Mouse (Mus musculus) hindbrain, embryonic 12.5 days (tissue): ENCODE data around the gene Eppin. TPM values are rescaled to one million over a fixed set of nuclear protein-coding genes. Genes with fewer than 3 reads are reported as not detected.
"Not testable (repeated sequence)": the region's sequence is repeated elsewhere in the genome, so short reads cannot be mapped to it uniquely, and the experiment has no call there.

Experiments used
- ATAC-seq: fragments of 200-750 bp; cut with Nextera tagmentation; 2 replicates; pipeline ENCODE4 v1.8.0; 2017; ENCODE audit warnings: moderate TSS enrichment; ENCODE audit not compliant: low FRiP score
- H3K27ac ChIP-seq: fragments of 300-500 bp; sonication (generic); 2 replicates; pipeline ENCODE4 v1.5.1; 2016; ENCODE audit warnings: mild to moderate bottlenecking
- H3K27me3 ChIP-seq: fragments of 300-500 bp; sonication (generic); 2 replicates; pipeline ENCODE4 v1.6.1; 2016; ENCODE audit warnings: mild to moderate bottlenecking
- H3K36me3 ChIP-seq: fragments of 300-500 bp; sonication (generic); 2 replicates; pipeline ENCODE4 v1.6.1; 2016; ENCODE audit warnings: mild to moderate bottlenecking
- H3K4me1 ChIP-seq: fragments of 300-500 bp; sonication (generic); 2 replicates; pipeline ENCODE4 v1.6.1; 2016
- H3K4me2 ChIP-seq: fragments of 300-500 bp; sonication (generic); replicated peaks from 2 replicates; pipeline ENCODE4 v1.6.1; 2016; ENCODE audit warnings: mild to moderate bottlenecking
- H3K4me3 ChIP-seq: fragments of 300-500 bp; sonication (generic); 2 replicates; pipeline ENCODE4 v1.5.1; 2016; ENCODE audit warnings: mild to moderate bottlenecking
- H3K9ac ChIP-seq: fragments of 300-500 bp; sonication (generic); 2 replicates; pipeline ENCODE4 v1.6.1; 2016; ENCODE audit warnings: mild to moderate bottlenecking, moderate library complexity
- H3K9me3 ChIP-seq: fragments of 300-500 bp; sonication (generic); replicated peaks from 2 replicates; pipeline ENCODE4 v1.6.1; 2016; ENCODE audit warnings: mild to moderate bottlenecking
- WGBS: fragments of 180-500 bp; shearing (Covaris S2); methylation state at CpG from one replicate; pipeline ENCODE4 v1.1.7; 2016; 5-methylcytosine and 5-hydroxymethylcytosine counted together
- polyA plus RNA-seq: library from polyadenylated mRNA; unstranded; fragments of >200 nt; fragmentation: Nextera tagmentation; extraction: Ambion mirVana; gene quantifications from 2 replicates; pipeline ENCODE4 v1.2.1, GENCODE M21; 2016

Gene Eppin
- not detected in 2 replicates for polyA plus RNA-seq

DNA sequence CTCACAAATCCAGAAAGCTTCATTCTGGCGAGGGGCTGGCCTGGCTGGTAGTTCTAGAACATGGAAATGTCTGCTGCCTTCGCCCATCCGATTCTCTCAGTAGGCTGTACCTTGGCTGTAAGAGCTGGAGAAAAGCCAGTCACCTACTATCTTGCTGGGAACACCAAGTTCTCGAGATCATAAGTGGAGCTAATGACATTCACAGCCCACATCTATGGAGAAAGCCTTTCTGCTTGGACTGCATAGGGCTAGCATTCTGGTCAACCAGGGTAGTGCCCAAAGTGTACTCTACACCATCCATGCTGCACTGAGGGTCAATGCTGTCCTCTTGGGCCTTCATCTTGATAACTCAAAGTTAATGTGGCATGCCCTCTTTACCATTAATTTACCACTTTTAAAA is at the start of gene Eppin:
TSS of gene Eppin (minus strand) at position 101 of the 400 bp plus-strand sequence.
- no peaks in the 10 kb centered on the region for H3K4me1 ChIP-seq

GRCm38 (mm10) chr2:164641881-164642673 is 48.7 kb upstream of the Eppin start:
- Histone ChIP-seq H3K27me3 (no peaks in the 10 kb centered on the region), H3K27ac (no peak overlapping the region), H3K9me3 (no peaks in the 10 kb centered on the region), H3K4me1 (no peaks in the 10 kb centered on the region), H3K4me2 (no peak overlapping the region), H3K36me3 (no peaks in the 10 kb centered on the region), H3K4me3 (no peak overlapping the region), H3K9ac (no peak overlapping the region)
- ATAC-seq = no peak
- WGBS = 83% methylated on average over 13 of the region's 13 CpGs

More for the DNA sequence above, at the start of gene Eppin:
- H3K9me3 ChIP-seq = no peaks in the 10 kb centered on the region
- no peaks in the 10 kb centered on the region for H3K27me3 ChIP-seq
- WGBS = 85% methylated on average over 4 of the region's 4 CpGs
- H3K4me3 ChIP-seq = no peak within 1 kb of the TSS
- no peak within 1 kb of the TSS for H3K9ac ChIP-seq
- no peaks in the 10 kb centered on the region for H3K36me3 ChIP-seq
- no peak within 1 kb of the TSS for H3K27ac ChIP-seq
- no peak for ATAC-seq
- H3K4me2 ChIP-seq = no peak within 1 kb of the TSS

GRCm38 (mm10) chr2:164641129-164641528 is 47.7 kb upstream of the Eppin start:
- Histone ChIP-seq H3K27ac (no peak overlapping the region), H3K4me3 (no peak overlapping the region), H3K9ac (no peak overlapping the region), H3K36me3 (no peaks in the 10 kb centered on the region), H3K27me3 (no peaks in the 10 kb centered on the region), H3K4me2 (no peak overlapping the region), H3K9me3 (no peaks in the 10 kb centered on the region), H3K4me1 (no peaks in the 10 kb centered on the region)
- ATAC-seq = no peak
- 72% methylated on average over 7 of the region's 7 CpGs for WGBS

- Histone ChIP-seq H3K9ac (no peak within 1 kb of the TSS), H3K27ac (no peak within 1 kb of the TSS), H3K4me3 (no peak within 1 kb of the TSS), H3K4me2 (no peak within 1 kb of the TSS), H3K27me3 (no peaks in the 10 kb centered on the region), H3K4me1 (no peaks in the 10 kb centered on the region), H3K36me3 (no peaks in the 10 kb centered on the region), H3K9me3 (no peaks in the 10 kb centered on the region)
- no peak for ATAC-seq
- WGBS = 91% methylated on average over 3 of the region's 3 CpGs
Observed at GRCm38 (mm10) chr2:164638696-164639095, 45.3 kb upstream of the Eppin start, which contains the start of gene Wfdc16. Wfdc16 (minus strand) TSS chr2:164638796.

DNA sequence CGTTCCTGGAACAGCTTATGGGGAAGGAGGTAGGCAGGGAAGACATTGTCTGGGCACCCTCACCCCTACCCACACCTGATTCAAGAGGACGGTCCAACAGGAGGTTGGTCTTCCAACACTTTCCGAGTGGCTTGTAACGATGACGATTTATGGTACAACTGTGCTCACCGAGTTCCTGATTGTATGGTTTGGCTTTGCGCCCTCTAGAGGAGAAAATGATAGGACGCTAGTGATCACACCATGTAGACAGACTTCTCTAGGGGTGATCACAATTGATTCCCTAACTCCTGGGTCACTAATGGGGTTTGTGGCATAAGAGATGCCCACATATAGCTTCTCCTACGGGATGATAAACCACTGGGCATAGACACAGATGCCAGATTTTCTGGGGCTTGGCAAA is 41.9 kb upstream of the Eppin start:
- no peaks in the 10 kb centered on the region for H3K36me3 ChIP-seq
- no peak overlapping the region for H3K27ac ChIP-seq
- no peaks in the 10 kb centered on the region for H3K4me1 ChIP-seq
- H3K9ac ChIP-seq = no peak overlapping the region
- no peak overlapping the region for H3K4me3 ChIP-seq
- no peak overlapping the region for H3K4me2 ChIP-seq
- WGBS = 77% methylated on average over 9 of the region's 9 CpGs
- H3K9me3 ChIP-seq = no peaks in the 10 kb centered on the region
- no peaks in the 10 kb centered on the region for H3K27me3 ChIP-seq
- no peak for ATAC-seq

- H3K9ac ChIP-seq = no peak overlapping the region
Observed at GRCm38 (mm10) chr2:164621775-164622174, 28.4 kb upstream of the Eppin start.

DNA sequence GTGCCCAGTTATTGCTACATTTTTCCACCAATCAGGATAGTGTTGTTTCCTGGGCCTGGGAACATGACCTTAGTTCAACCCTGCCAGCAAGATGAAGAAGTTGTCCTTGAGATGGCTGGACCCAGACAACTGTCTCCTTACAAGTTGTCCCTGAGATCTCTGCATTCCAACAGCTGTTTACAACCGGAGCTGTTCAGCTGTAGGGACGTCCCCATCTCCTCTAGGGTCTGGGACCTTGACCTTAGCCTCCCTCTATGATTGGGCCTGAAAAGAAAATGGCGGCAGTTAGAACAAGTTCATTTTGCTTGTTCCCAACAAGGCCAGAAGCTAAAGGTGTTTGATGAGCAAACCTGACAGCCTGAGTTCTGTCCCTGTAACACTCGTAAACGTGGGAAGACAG is 25.7 kb upstream of the Eppin start:
- H3K27ac ChIP-seq = no peak overlapping the region
- H3K4me2 ChIP-seq = no peak overlapping the region
- H3K36me3 ChIP-seq = no peaks in the 10 kb centered on the region
- H3K4me1 ChIP-seq = no peaks in the 10 kb centered on the region
- no peak overlapping the region for H3K4me3 ChIP-seq
- no peak for ATAC-seq
- no peaks in the 10 kb centered on the region for H3K27me3 ChIP-seq
- 87% methylated on average over 5 of the region's 5 CpGs for WGBS
- no peak overlapping the region for H3K9ac ChIP-seq
- no peaks in the 10 kb centered on the region for H3K9me3 ChIP-seq

More at GRCm38 (mm10) chr2:164621775-164622174, 28.4 kb upstream of the Eppin start:
- ATAC-seq = no peak
- no peak overlapping the region for H3K4me2 ChIP-seq
- H3K4me1 ChIP-seq = no peaks in the 10 kb centered on the region
- H3K9me3 ChIP-seq = no peaks in the 10 kb centered on the region
- H3K4me3 ChIP-seq = no peak overlapping the region
- H3K27me3 ChIP-seq = no peaks in the 10 kb centered on the region
- no peaks in the 10 kb centered on the region for H3K36me3 ChIP-seq
- WGBS = 89% methylated on average over 4 of the region's 4 CpGs
- no peak overlapping the region for H3K27ac ChIP-seq

DNA sequence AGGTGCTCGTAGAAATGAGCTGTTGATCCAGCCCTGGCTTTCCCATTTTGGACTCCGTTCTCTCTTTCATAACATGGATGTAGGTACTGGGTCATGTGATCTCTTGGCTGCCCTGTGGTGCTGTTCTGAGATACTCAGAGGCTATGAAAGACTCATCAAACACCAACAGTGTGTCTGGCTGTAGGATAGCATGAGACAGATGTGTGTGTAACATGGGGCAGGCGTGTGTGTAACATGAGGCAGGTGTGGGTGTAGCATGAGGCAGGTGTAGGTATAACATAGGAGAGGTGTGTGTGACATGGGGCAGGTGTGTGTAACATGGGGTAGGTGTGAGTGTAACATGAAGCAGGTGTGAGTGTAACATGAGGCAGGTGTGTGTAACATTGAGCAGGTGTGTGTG is 22.0 kb upstream of the Eppin start:
- ATAC-seq = no peak
- WGBS = 96% methylated on average over 3 of the region's 3 CpGs
- Histone ChIP-seq H3K9ac (no peak overlapping the region), H3K4me1 (no peaks in the 10 kb centered on the region), H3K27ac (no peak overlapping the region), H3K4me3 (no peak overlapping the region), H3K36me3 (no peaks in the 10 kb centered on the region), H3K9me3 (no peaks in the 10 kb centered on the region), H3K4me2 (no peak overlapping the region), H3K27me3 (no peaks in the 10 kb centered on the region)

DNA sequence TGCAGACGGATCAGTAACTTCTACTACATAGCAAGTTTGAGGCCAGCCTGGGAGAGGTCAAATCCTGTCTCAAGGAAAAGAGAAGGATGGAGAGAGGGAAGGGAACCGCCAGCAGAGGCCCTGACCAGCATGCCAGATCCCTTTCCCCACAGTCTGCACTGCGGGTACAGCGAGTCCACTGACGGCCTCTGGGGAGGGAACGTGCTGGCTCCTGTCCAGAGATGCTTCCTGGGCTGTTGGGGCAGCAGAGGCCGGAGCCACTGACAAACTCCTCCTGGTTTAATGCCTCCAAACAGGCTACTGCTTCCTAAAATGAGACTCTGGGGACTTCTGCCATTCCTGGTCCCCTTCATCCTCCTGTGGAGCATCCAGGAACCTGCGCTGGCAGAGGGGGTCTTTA is 20.1 kb upstream of the Eppin start, which contains the start of the genes Wfdc6b and Wfdc8:
TSS of gene Wfdc6b (plus strand) at position 52 of the 400 bp plus-strand sequence.
TSS of gene Wfdc8 (minus strand) at position 156 of the 400 bp plus-strand sequence.
- not testable (repeated sequence) for H3K9ac ChIP-seq, H3K9me3 ChIP-seq, H3K27ac ChIP-seq, H3K4me3 ChIP-seq, H3K4me2 ChIP-seq, H3K36me3 ChIP-seq, H3K27me3 ChIP-seq, H3K4me1 ChIP-seq, ATAC-seq
- WGBS = 69% methylated on average over 8 of the region's 8 CpGs

DNA sequence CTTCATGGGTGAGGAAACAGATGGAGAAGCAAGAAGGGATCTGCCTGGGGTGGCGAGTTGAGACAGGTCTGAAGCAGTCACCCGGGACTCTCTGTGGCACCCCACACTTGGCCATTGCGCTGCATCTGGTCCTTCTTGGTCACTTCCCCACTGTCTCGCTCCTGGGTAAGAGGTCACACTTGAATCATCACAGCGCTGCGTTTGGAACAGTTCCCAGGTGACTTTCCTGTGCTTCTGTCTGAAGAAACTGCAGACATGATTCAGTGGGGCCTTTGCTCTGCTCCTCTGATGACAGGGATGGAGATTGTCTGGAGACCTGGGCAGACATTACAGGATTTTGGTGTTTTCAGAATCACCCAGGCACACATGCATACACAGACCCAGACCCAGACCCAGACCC is 15.4 kb upstream of the Eppin start:
- Histone ChIP-seq H3K4me3 (no peak overlapping the region), H3K27me3 (peaks cover 3% of the 10 kb centered on the region; the same call in 1 of the 2 replicates), H3K4me1 (no peaks in the 10 kb centered on the region), H3K9ac (no peak overlapping the region), H3K27ac (no peak overlapping the region), H3K9me3 (no peaks in the 10 kb centered on the region), H3K36me3 (no peaks in the 10 kb centered on the region), H3K4me2 (no peak overlapping the region)
- WGBS = 85% methylated on average over 6 of the region's 6 CpGs
- no peak for ATAC-seq

GRCm38 (mm10) chr2:164604411-164604810 is 11.0 kb upstream of the Eppin start:
- no peak for ATAC-seq
- Histone ChIP-seq H3K27me3 (peaks cover 3% of the 10 kb centered on the region; the same call in 1 of the 2 replicates), H3K9ac (no peak overlapping the region), H3K4me3 (no peak overlapping the region), H3K9me3 (no peaks in the 10 kb centered on the region), H3K27ac (no peak overlapping the region), H3K4me2 (no peak overlapping the region), H3K4me1 (no peaks in the 10 kb centered on the region), H3K36me3 (no peaks in the 10 kb centered on the region)
- 88% methylated on average over 8 of the region's 8 CpGs for WGBS

- no peak for ATAC-seq
- H3K27me3 ChIP-seq = peaks cover 3% of the 10 kb centered on the region; the same call in 1 of the 2 replicates
- no peaks in the 10 kb centered on the region for H3K9me3 ChIP-seq
- no peaks in the 10 kb centered on the region for H3K4me1 ChIP-seq
- 86% methylated on average over 3 of the region's 3 CpGs for WGBS
- H3K36me3 ChIP-seq = no peaks in the 10 kb centered on the region
- H3K27ac ChIP-seq = no peak overlapping the region
- H3K4me3 ChIP-seq = no peak overlapping the region
- H3K9ac ChIP-seq = no peak overlapping the region
- no peak overlapping the region for H3K4me2 ChIP-seq
Observed at GRCm38 (mm10) chr2:164603482-164603881, 10.1 kb upstream of the Eppin start.

- Histone ChIP-seq H3K9me3 (no peaks in the 10 kb centered on the region), H3K27ac (no peak overlapping the region), H3K9ac (no peak overlapping the region), H3K4me2 (no peak overlapping the region), H3K4me3 (no peak overlapping the region), H3K36me3 (no peaks in the 10 kb centered on the region), H3K27me3 (no peaks in the 10 kb centered on the region), H3K4me1 (no peaks in the 10 kb centered on the region)
- ATAC-seq = no peak
- WGBS = 71% methylated on average over 3 of the region's 3 CpGs
Observed at GRCm38 (mm10) chr2:164600179-164600578, 6.8 kb upstream of the Eppin start.
